Mouse (Mus musculus) embryo, embryonic 10.5 days (tissue): ENCODE measurements around the gene Gm17584.
"Not testable (repeated sequence)": the region's sequence is repeated elsewhere in the genome, so short reads cannot be mapped to it uniquely, and the experiment has no call there.

Source experiments
- DNase-seq: peaks from one replicate; pipeline ENCODE4 v3.0.0-alpha.2; 2015; ENCODE audit warnings: low spot score

Gene Gm17584

DNA sequence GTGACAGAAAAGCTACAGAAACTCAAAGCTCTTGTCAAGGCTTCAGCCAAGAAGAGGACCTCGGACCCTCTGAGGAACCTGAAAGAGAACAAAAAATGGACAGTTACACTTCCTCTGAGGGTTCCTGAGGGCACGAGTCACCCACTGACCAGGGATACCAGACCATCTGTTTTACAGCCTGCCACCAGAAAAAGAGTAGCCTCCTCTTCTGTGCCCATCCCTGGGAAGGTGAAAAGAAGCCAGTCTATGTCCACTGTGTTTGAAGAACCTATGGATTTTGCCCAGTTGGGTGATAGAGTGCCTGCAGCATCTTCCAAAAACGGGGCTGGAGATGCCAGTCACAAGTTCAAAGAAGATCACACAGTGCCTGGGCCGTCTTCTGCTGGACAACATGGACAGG lies at the start of gene Gm17584:
Gene Gm17584, plus strand, starts transcription at position 301 of the 400 bp plus-strand sequence.
- DNase-seq = not testable (repeated sequence)
